ENCODE assay signal across 8 mouse cellular contexts in the genomic region with DNA sequence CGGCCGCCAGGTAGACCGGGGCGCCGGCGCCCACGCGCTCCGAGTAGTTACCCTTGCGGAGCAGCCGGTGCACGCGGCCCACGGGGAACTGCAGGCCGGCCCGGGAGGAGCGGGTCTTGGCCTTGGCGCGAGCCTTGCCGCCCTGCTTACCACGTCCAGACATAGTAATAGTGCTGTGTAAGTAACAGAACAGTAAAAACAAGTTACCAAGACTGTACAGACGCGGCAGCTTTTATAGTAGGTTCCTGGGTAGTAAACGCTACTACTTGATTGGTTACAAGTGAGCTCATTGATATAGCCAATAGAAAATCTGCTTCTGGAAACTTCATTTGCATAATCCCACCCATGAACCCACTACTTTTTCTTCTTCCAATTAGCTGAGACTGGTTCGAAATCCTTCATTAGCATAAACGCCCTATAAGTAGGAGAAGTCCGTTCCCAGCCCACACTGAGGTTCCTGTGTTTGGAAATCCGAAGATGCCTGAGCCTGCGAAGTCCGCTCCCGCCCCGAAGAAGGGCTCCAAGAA. TPM values are rescaled to one million over a fixed set of nuclear protein-coding genes. Genes with fewer than 3 reads are reported as not detected.
A peak's percentile ranks its signal among the peaks of the same experiment; 100 is the strongest.
DNase-seq lines count a peak whose midpoint lies in the region; ATAC-seq and TF ChIP-seq lines count a peak whose summit lies in the region.

A gene (minus strand): TSS at position 194 of the 527 bp plus-strand sequence.
A gene (plus strand): TSS at position 445 of the 527 bp plus-strand sequence.

- no peak for TF ChIP-seq POLR2A in ES-Bruce4 (IDR thresholded peaks at IDR 0.05; ENCODE audit: insufficient read depth, low read length)

- H3K4me3 ChIP-seq in ES-Bruce4 (ENCODE audit: low read depth, low read length): peak within 1 kb of the TSS; percentile 68
- H3K4me3 ChIP-seq in forebrain, embryonic 13.5 days: peak within 1 kb of the TSS; percentile 51
- peak within 1 kb of the TSS; percentile 60 for H3K4me3 ChIP-seq in liver, postnatal 0 days (ENCODE audit: low read depth, low read length)
- peak within 1 kb of the TSS; percentile 51 for H3K4me3 ChIP-seq in neural tube, embryonic 14.5 days (ENCODE audit: low read depth, low read length)

- peak; percentile 98 for DNase-seq in c-Kit-positive CD71-positive TER-119-positive erythroid progenitor cells, embryonic 14.5 days (ENCODE audit: low spot score)
- peak; percentile 88 to 89 for DNase-seq in heart, postnatal 10 days
- DNase-seq in large intestine, adult 2 months (ENCODE audit: low read depth, low spot score): peak; percentile 98
- peak; percentile 87 for DNase-seq in liver, postnatal 0 days
- peak; percentile 71 for DNase-seq in testis, postnatal 10 days (ENCODE audit: low spot score)

- no peak for TF ChIP-seq EP300 in ES-Bruce4 (IDR thresholded peaks at IDR 0.05; ENCODE audit: insufficient read depth, low read depth, low read length)
- peak; percentile 90 for TF ChIP-seq EP300 in liver, postnatal 0 days (IDR thresholded peaks at IDR 0.05; ENCODE audit: low read depth)

- no peak for TF ChIP-seq CTCF in ES-Bruce4 (IDR thresholded peaks at IDR 0.05; ENCODE audit: low read depth, low read length)
- no peak; the same call in 1 of the 2 replicates for TF ChIP-seq CTCF in liver, postnatal 0 days (IDR thresholded peaks at IDR 0.05; ENCODE audit: low read depth)

- peak within 1 kb of the TSS; percentile 95 for H3K9ac ChIP-seq in ES-Bruce4 (ENCODE audit: low read depth, poor library complexity, severe bottlenecking)
- H3K9ac ChIP-seq in forebrain, embryonic 13.5 days: peak within 1 kb of the TSS; percentile 81
- peak within 1 kb of the TSS; percentile 82 for H3K9ac ChIP-seq in liver, postnatal 0 days (replicated peaks)
- peak within 1 kb of the TSS; percentile 63 for H3K9ac ChIP-seq in neural tube, embryonic 14.5 days (replicated peaks; ENCODE audit: low read depth, low read length)

- no peaks in the 10 kb centered on the region for H3K36me3 ChIP-seq in ES-Bruce4 (ENCODE audit: control insufficient read depth, insufficient read depth, low read length, poor library complexity, severe bottlenecking)
- H3K36me3 ChIP-seq in forebrain, embryonic 13.5 days (ENCODE audit: poor library complexity, severe bottlenecking): no peaks in the 10 kb centered on the region
- 0 out of 2 replicates have a peak, but pooled peaks cover 4% of the 10 kb centered on the region for H3K36me3 ChIP-seq in liver, postnatal 0 days (replicated peaks; ENCODE audit: insufficient read depth, low read length)
- no peaks in the 10 kb centered on the region for H3K36me3 ChIP-seq in neural tube, embryonic 14.5 days (ENCODE audit: control insufficient read depth, insufficient read depth, low read length)

- H3K9me3 ChIP-seq in ES-Bruce4 (replicated peaks; ENCODE audit: control insufficient read depth, insufficient read depth, low read length, poor library complexity, severe bottlenecking): no peaks in the 10 kb centered on the region
- H3K9me3 ChIP-seq in forebrain, embryonic 13.5 days (replicated peaks): no peaks in the 10 kb centered on the region
- H3K9me3 ChIP-seq in liver, postnatal 0 days (ENCODE audit: low read length): no peaks in the 10 kb centered on the region
- H3K9me3 ChIP-seq in neural tube, embryonic 14.5 days (ENCODE audit: control insufficient read depth, low read length): no peaks in the 10 kb centered on the region

- H3K27me3 ChIP-seq in ES-Bruce4 (ENCODE audit: control insufficient read depth, insufficient read depth, low read length, poor library complexity, severe bottlenecking): no peaks in the 10 kb centered on the region
- H3K27me3 ChIP-seq in forebrain, embryonic 13.5 days: no peaks in the 10 kb centered on the region
- no peaks in the 10 kb centered on the region for H3K27me3 ChIP-seq in liver, postnatal 0 days (ENCODE audit: insufficient read depth, low read length)
- H3K27me3 ChIP-seq in neural tube, embryonic 14.5 days (ENCODE audit: control insufficient read depth, insufficient read depth, low read length): no peaks in the 10 kb centered on the region

- H3K27ac ChIP-seq in ES-Bruce4 (ENCODE audit: insufficient read depth, low read length): peak within 1 kb of the TSS; percentile 96
- H3K27ac ChIP-seq in forebrain, embryonic 13.5 days: peak within 1 kb of the TSS; percentile 98
- H3K27ac ChIP-seq in liver, postnatal 0 days (ENCODE audit: low read depth): peak within 1 kb of the TSS; percentile 99
- H3K27ac ChIP-seq in neural tube, embryonic 14.5 days (ENCODE audit: low read depth, low read length): peak within 1 kb of the TSS; percentile 92

- intact Hi-C loops in heart, postnatal 10 days (cut with DNase I): loop anchor here (1.0 to 10.0 kb wide), 5 partner anchors 51 to 1647 kb away; a partner anchor contains a TSS

- ATAC-seq in forebrain, embryonic 13.5 days: peak; percentile 99
- ATAC-seq in liver, postnatal 0 days: peak; percentile 92
- ATAC-seq in neural tube, embryonic 14.5 days (ENCODE audit: low read depth): peak; percentile 99

- H3K4me2 ChIP-seq in forebrain, embryonic 13.5 days: peak within 1 kb of the TSS; percentile 68
- H3K4me2 ChIP-seq in liver, postnatal 0 days (ENCODE audit: low read depth, low read length): peak within 1 kb of the TSS; percentile 80
- H3K4me2 ChIP-seq in neural tube, embryonic 14.5 days (ENCODE audit: low read depth, low read length): peak within 1 kb of the TSS; percentile 77

- WGBS in forebrain, embryonic 13.5 days: under 1% methylated on average over 29 of the region's 32 CpGs
- under 1% methylated on average over 23 of the region's 32 CpGs for WGBS in large intestine, adult 2 months
- WGBS in liver, postnatal 0 days (ENCODE audit: insufficient replicate concordance): under 1% methylated on average over 29 of the region's 32 CpGs
- under 1% methylated on average over 32 of the region's 32 CpGs for WGBS in neural tube, embryonic 14.5 days

- H3K4me1 ChIP-seq in ES-Bruce4 (ENCODE audit: control insufficient read depth, insufficient read depth, low read length): no peaks in the 10 kb centered on the region
- H3K4me1 ChIP-seq in forebrain, embryonic 13.5 days: peaks cover 22% of the 10 kb centered on the region
- peaks cover 28% of the 10 kb centered on the region for H3K4me1 ChIP-seq in liver, postnatal 0 days (ENCODE audit: insufficient read depth)
- peaks cover 14% of the 10 kb centered on the region; the same call in 1 of the 2 replicates for H3K4me1 ChIP-seq in neural tube, embryonic 14.5 days (ENCODE audit: control insufficient read depth, insufficient read depth, low read length)

RNA-seq across cellular contexts. Expression of the first gene that starts in this region (rescaled TPM):
- 0.37 and 0.91 TPM in 2 replicates for polyA plus RNA-seq in ES-Bruce4 (2011; ENCODE audit: insufficient read depth, insufficient read length, low read depth, missing spikeins)
- 1.0 and 1.3 TPM in 2 replicates for polyA plus RNA-seq in forebrain, embryonic 13.5 days (2015; fragmentation: Nextera tagmentation; extraction: Ambion mirVana)
- 1 to 10 TPM; 5.1 to 6.2 TPM for total RNA-seq in heart, postnatal 10 days (2021)
- 1.2 TPM in 2 replicates for polyA plus RNA-seq in large intestine, adult 2 months (2012; rRNA removed)
- 0.86 and 0.88 TPM in 2 replicates for polyA plus RNA-seq in liver, postnatal 0 days (2015; fragmentation: Nextera tagmentation; extraction: Ambion mirVana)
- polyA plus RNA-seq in neural tube, embryonic 14.5 days (2014; fragmentation: Nextera tagmentation; extraction: Ambion mirVana): 0.17 and 0.41 TPM in 2 replicates

RNA-seq across cellular contexts. Expression of the second gene that starts in this region (rescaled TPM):
- 9.1 and 10.6 TPM in 2 replicates for polyA plus RNA-seq in ES-Bruce4 (2011; ENCODE audit: insufficient read depth, insufficient read length, low read depth, missing spikeins)
- polyA plus RNA-seq in forebrain, embryonic 13.5 days (2015; fragmentation: Nextera tagmentation; extraction: Ambion mirVana): 34.1 and 41.4 TPM in 2 replicates
- 10 to 100 TPM; 50.8 to 51.3 TPM for total RNA-seq in heart, postnatal 10 days (2021)
- polyA plus RNA-seq in large intestine, adult 2 months (2012; rRNA removed): 279 and 296 TPM in 2 replicates
- 168 and 180 TPM in 2 replicates for polyA plus RNA-seq in liver, postnatal 0 days (2015; fragmentation: Nextera tagmentation; extraction: Ambion mirVana)
- 11.6 and 20.8 TPM in 2 replicates for polyA plus RNA-seq in neural tube, embryonic 14.5 days (2014; fragmentation: Nextera tagmentation; extraction: Ambion mirVana)

Comparison
In these comparisons a context has a peak if more than half of its experiments do, and no peak if none do; other contexts are left out.
1. Peak in every context shown above with its lines: DNase-seq, ATAC-seq, H3K4me3 ChIP-seq and H3K27ac ChIP-seq.